Mouse (Mus musculus): ENCODE results near the gene Ccdc14. TPM values are rescaled to one million over a fixed set of nuclear protein-coding genes. Genes with fewer than 3 reads are reported as not detected.
"Not testable (repeated sequence)": the region's sequence is repeated elsewhere in the genome, so short reads cannot be mapped to it uniquely, and the experiment has no call there.

Ccdc14 gene
- total RNA-seq, 2 experiments from 2014 or later = 3.6 to 3.7 TPM

GRCm38 (mm10) chr16:34706487-34706946 is 16.1 kb downstream of the Ccdc14 start:
- no peak for DNase-seq (ENCODE audit: low spot score in 2 of 2)

DNA sequence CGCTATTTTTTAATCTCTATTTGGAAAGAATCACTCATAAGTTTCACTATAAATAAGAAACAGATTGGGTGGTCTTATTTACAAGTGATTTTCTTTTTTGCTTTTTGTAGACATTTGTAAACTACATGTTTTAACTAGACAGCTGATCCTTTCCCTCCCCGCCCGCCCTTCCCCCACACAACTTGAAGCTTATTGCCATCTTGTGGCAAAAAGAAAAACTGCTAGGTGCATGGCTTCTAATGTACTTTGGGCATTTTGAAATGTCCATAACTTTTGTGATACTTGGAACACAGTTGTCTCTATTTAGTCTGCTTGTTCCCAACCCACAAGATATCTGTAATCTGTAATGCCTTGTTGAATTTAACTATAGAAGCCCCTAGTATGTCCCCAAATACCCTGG is 21.1 kb downstream of the Ccdc14 start:
- DNase-seq (ENCODE audit: low spot score in 2 of 2) = no peak

DNA sequence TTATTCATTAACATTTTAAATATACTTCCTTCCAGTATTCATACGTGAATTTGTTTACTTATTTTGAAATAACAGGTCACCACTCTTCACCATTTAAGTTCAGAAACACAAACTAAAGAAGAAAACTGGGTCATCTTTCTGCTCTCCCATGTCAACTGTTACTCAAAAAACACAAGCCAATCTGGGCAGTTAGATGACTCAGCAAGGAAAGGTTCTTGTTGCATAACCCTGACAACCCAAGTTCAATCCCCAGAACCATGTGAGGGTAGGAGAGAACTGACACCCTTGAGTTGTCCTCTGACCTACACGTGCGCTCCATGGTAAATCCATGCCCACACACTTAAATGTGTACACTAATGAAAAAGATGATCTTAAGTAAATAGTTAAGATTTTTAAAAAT is 34.7 kb downstream of the Ccdc14 start:
- DNase-seq (ENCODE audit: low spot score in 2 of 2) = no peak

DNA sequence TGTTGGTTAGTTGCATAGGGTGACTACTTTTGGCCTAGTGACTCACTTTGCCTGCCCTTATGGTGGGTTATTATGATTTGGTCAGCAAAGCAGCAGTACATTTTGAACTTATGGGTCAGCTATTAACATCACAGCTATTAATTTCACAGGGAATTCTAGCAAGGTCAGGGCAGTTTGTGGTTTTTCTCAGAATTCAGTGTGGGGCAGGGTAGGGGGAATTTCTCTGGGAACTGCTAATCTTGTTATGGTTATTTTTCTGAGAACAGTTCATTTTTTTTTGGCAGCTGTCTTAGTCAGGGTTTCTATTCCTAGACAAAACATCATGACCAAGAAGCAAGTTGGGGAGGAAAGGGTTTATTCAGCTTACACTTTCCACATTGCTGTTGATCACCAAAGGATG is 38.2 kb downstream of the Ccdc14 start:
- not testable (repeated sequence) for DNase-seq (ENCODE audit: low spot score in 2 of 2)

DNA sequence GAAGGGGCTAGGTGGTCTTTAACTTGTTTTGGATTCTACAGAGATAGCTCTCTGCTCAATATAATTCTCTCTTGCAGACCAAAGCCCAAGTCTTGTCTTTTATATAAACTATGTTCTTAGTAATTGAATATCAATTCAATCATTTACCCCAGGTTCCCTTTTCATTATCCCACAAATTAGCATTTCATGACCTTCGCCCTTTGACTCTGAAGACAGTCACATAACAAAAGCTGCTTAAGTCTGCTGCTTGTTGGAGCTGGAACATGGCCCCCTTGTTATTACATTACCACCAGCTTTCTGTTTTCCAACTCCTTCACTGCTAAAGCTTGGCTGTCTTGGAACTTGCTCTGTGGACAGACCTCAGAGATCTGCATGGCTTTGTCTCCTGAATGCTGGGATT is 39.0 kb downstream of the Ccdc14 start:
- no peak for DNase-seq (ENCODE audit: low spot score in 2 of 2)

DNA sequence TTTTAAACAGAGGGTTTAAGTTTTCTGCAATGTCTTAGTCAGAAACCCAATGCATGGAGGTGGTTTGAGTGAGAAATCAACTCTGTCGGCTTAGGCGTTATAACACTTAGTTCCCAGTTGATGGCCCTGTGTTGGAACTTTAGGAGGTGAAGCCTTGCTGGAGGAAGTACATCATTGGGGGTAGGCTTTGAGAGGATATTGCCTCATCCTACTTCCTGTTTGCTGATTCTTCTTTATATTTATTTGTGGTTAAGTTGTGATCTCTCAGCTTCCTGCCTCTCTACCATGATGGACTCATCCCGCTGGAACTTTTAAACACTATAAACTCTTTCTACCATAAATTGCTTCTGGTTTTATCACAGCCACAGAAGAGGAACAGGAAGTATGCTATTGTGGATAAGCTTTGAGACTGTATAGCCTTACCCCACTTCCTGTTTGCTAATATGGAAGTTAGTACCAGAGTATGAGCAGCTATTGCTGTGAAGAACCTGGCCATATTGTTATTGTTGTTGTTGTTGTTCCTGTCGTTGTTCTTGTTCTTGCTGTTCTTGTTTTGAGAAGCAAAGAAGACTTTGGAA is 48.3 kb downstream of the Ccdc14 start:
- DNase-seq (ENCODE audit: low spot score in 2 of 2) = no peak

DNA sequence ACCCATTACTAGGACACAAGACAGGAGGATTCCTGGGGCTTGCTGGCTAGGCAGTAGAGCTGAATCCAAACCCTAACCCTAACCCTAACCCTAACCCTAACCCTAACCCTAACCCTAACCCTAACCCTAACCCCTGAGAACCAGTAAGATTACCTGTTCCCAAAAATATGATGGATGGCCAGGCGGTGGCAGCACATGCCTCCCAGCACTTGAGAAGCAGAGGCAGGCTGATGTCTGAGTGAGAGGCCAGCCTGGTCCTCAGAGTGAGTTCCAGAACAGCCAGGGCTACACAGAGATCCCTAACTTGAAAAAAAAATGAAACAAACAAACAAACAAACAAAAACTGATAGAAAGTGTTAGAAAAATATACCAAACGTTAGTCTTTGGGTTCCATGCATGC is 52.5 kb downstream of the Ccdc14 start:
- DNase-seq (ENCODE audit: low spot score in 2 of 2) = no peak

DNA sequence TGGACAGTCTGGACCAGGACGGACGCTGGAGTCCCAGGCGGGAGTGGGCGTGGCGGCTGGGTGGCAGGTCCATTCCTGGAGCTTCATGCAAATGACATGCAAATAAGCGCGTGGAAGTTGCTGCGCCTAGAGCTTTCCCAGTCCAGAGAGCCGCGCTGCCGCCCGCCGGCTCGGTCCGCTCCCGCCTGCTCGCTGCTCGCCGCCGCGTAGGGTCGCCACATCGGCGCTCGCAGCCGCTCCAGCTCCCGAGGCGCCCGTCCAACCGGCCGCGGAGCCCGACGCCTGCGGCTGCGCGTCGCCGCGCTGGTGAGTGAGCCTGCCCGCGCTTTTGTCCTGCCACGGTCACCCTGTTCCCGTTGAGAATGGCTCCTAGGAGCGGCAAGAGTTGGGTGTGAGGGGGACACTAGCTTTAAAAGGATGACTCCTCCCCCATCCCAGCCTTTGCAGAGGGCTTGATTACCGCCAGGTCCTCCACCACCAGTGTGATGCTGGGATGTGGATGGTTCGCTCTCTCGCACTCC is 54.7 kb downstream of the Ccdc14 start, which contains the start of gene Mylk:
Gene Mylk, plus strand, starts transcription at position 146 of the 521 bp plus-strand sequence.
- DNase-seq (ENCODE audit: low spot score in 2 of 2) = peak; percentile 52 to 74

- DNase-seq (ENCODE audit: low spot score in 2 of 2) = no peak
These were observed 57.8 kb downstream of the Ccdc14 start for GRCm38 (mm10) chr16:34748081-34748720.

GRCm38 (mm10) chr16:34749536-34749935 is 59.1 kb downstream of the Ccdc14 start:
- no peak for DNase-seq (ENCODE audit: low spot score in 2 of 2)

DNA sequence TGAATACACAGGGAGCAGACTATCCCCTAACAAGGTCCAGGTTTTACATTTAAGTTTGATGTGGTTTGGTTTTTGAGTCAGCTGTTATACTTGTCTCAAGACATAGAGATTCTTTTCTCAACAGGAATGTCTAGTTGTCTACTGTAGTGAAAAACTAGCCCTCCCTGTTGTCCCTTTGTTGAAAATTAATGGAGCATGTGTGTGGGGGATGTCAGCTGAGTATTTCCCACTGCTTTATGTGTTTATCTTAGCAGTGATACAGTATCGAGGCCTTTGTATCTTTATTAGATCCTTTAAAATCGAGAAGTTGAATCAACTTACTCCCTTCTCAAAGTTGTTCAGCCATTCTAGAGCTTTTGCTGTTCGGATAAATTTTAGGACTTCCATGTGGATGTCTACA is 61.6 kb downstream of the Ccdc14 start:
- no peak for DNase-seq (ENCODE audit: low spot score in 2 of 2)

GRCm38 (mm10) chr16:34752977-34753376 is 62.6 kb downstream of the Ccdc14 start:
- DNase-seq (ENCODE audit: low spot score in 2 of 2) = no peak

DNA sequence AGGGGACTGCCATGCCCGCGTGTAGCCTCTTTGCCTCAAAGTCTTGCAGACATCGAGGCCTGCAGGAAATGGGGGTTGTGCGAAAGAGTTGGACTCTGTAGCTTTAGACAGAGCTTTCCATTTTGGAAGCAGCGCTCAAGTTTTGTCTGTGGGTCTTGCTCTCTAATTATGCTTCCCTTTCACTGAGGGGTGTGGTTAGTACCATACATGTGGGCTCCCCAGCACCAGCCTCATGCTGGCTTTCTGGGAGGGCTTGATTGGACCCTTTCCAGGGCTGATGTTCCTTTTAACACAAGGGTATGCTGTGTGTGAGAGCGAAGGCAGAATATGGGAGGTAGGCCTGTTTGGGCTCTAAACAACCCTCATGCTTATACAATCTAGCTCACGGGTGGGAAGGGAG is 66.6 kb downstream of the Ccdc14 start:
- no peak for DNase-seq (ENCODE audit: low spot score in 2 of 2)

DNA sequence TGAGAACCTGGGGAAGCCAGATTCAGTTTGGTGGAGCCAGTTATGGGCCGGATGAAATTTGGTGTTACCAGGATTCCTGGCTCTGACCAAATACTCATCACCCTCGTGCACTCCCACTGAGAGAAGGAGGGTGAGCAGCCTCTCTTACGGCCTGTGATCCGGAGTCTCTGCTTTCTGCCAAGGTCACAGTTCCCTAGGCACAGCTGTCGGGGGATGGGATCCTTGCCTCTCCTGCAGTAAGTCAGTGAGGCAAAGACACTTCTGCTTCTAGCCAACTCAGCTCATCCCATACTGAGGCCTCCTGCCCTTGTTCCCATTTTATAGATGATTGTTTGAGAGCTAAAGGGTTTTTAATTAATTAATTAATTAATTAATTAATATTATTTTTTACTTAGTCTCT is 67.8 kb downstream of the Ccdc14 start:
- no peak for DNase-seq (ENCODE audit: low spot score in 2 of 2)

GRCm38 (mm10) chr16:34763959-34764591 is 73.7 kb downstream of the Ccdc14 start:
- DNase-seq (ENCODE audit: low spot score in 2 of 2) = no peak

DNA sequence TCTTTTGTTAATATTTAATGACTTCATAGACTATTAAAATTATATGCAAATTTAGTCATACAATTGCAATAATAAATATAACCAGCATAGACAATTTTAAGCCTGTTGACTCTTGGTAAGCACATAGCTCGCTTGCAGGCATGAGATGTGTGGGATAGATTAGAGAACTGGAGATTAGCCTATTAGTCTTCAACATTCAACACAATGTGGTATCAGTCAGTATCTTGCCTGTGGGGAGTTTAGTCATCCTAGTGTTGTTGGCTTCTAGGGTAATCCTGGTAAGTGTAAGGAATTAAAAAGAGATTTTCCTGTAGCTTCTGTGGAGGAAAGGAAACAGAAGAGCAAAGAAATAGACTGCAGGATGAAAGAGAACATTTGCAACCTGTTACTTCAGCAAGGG is 75.2 kb downstream of the Ccdc14 start:
- DNase-seq (ENCODE audit: low spot score in 2 of 2) = no peak

DNA sequence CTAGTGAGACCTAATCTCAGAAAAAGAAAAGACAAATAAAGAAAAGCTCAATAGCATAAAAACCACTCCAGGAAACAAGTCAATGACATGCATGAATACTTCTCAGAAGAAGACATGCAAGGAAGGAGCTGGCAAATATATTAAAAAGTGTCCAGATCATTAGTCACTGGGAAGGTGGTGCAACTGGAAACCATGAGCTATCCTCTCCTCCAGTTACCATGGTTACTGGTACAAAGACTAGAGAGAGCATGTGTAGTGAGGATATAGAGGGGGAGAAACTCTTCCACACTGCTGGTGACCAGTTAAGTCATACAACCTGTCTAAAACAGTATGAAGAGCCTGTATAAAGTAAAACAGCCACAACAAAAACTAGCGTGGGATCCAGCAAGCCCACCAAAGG is 75.8 kb downstream of the Ccdc14 start:
- no peak for DNase-seq (ENCODE audit: low spot score in 2 of 2)

- no peak for DNase-seq (ENCODE audit: low spot score in 2 of 2)
These were observed 77.0 kb downstream of the Ccdc14 start for GRCm38 (mm10) chr16:34767443-34767842.

GRCm38 (mm10) chr16:34768436-34768835 is 78.0 kb downstream of the Ccdc14 start:
- peak in 1 of 2 experiments; percentile 29 for DNase-seq (ENCODE audit: low spot score in 2 of 2)

- no peak for DNase-seq (ENCODE audit: low spot score in 2 of 2)
These were observed 79.7 kb downstream of the Ccdc14 start for GRCm38 (mm10) chr16:34770127-34770526.

DNA sequence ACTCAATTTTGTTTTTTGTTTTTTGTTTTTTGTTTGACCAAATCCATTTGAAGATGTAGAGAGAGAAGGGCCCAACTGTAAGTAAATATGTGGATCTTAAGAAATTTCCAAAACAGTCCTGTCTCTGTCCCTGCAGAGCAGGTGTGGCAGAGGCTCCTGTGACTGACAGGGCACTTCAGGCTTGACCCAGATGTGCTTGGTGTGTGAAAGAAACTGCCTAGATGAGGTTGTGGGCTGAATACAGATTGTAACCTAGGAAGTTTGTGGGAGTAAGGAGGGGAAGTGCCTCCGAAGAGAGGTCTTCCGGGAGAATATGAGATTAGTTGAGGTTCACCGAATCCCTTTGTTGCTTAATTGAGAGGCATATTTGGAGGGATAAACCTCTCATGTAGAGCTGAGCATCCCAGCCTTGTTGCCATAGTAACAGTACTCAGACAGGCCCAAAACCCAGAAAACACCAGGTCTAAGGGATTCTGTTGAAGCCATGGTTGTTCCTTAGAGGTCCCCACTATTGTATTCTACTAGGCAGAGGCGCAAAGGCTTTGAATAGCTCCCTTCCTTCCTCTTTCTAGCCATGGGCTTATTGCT is 82.1 kb downstream of the Ccdc14 start:
- DNase-seq (ENCODE audit: low spot score in 2 of 2) = no peak
